Mouse (Mus musculus): ENCODE data around the gene Nfkb2.

Gene Nfkb2

GRCm38 (mm10) chr19:46324366-46324765 is 20.2 kb downstream of the Nfkb2 start:
- DNase-seq = no peak

- DNase-seq = no peak
Measured at GRCm38 (mm10) chr19:46324918-46325317, 20.8 kb downstream of the Nfkb2 start.

- DNase-seq = no peak
Measured at GRCm38 (mm10) chr19:46326019-46326755, 22.1 kb downstream of the Nfkb2 start.

GRCm38 (mm10) chr19:46326756-46327305 is 22.7 kb downstream of the Nfkb2 start, which contains the start of gene Psd:
Gene Psd, minus strand, starts transcription at chr19:46327156.
- DNase-seq = peak; percentile 49

GRCm38 (mm10) chr19:46327531-46328064 is 23.5 kb downstream of the Nfkb2 start:
- DNase-seq = no peak

GRCm38 (mm10) chr19:46328081-46329030 is 24.2 kb downstream of the Nfkb2 start, which contains the start of gene Fbxl15:
Gene Fbxl15, plus strand, starts transcription at chr19:46328184.
- peak; percentile 96 for DNase-seq

GRCm38 (mm10) chr19:46329031-46329641 is 25.0 kb downstream of the Nfkb2 start:
- DNase-seq = peak; percentile 39

- peak; percentile 86 for DNase-seq
Measured at GRCm38 (mm10) chr19:46329951-46330350, 25.8 kb downstream of the Nfkb2 start.

GRCm38 (mm10) chr19:46330696-46331095 is 26.6 kb downstream of the Nfkb2 start:
- no peak for DNase-seq

GRCm38 (mm10) chr19:46331326-46331725 is 27.2 kb downstream of the Nfkb2 start:
- no peak for DNase-seq

GRCm38 (mm10) chr19:46331936-46332335 is 27.8 kb downstream of the Nfkb2 start:
- no peak for DNase-seq

- no peak for DNase-seq
Measured at GRCm38 (mm10) chr19:46332721-46333339, 28.7 kb downstream of the Nfkb2 start.

GRCm38 (mm10) chr19:46333906-46334305 is 29.8 kb downstream of the Nfkb2 start:
- no peak for DNase-seq

GRCm38 (mm10) chr19:46337719-46338330 is 33.7 kb downstream of the Nfkb2 start:
- DNase-seq = no peak

- DNase-seq = peak; percentile 99
Measured at GRCm38 (mm10) chr19:46338331-46338936, 34.3 kb downstream of the Nfkb2 start, which contains the start of gene Cuedc2. Gene Cuedc2, minus strand, starts transcription at chr19:46338702.

- DNase-seq = no peak
Measured at GRCm38 (mm10) chr19:46338942-46339286, 34.8 kb downstream of the Nfkb2 start.

GRCm38 (mm10) chr19:46339287-46339971 is 35.3 kb downstream of the Nfkb2 start:
- DNase-seq = peak; percentile 35

- DNase-seq = no peak
Measured at GRCm38 (mm10) chr19:46344710-46345419, 40.7 kb downstream of the Nfkb2 start.

- no peak for DNase-seq
Measured at GRCm38 (mm10) chr19:46347146-46347545, 43.0 kb downstream of the Nfkb2 start.
